Mouse (Mus musculus): Measurements from ENCODE around the gene 1300017J02Rik. TPM values are rescaled to one million over a fixed set of nuclear protein-coding genes. Genes with fewer than 3 reads are reported as not detected.

1300017J02Rik gene
- total and polyA plus RNA-seq, 3 experiments: 0.16 TPM; not detected in 2

DNA sequence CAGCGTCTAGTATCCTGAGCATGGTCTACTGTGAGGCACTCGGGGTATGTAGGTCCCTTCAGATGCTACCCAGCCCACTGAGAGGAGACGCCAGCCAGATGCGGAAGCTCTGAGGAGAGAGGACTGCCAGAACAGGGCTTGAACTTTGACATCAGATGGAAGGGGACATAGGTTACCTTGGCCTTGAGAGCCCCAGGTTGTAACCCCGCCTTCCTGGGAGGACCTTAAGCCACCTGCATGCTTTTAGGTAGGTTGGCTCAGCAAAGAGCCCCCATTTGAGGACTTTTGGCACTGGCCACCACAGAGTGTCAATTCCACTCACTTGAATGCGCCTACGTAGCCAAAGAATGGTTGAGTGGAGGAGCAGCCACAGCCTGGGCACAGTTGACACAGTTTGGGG is 80.2 kb downstream of the 1300017J02Rik start:
- WGBS: 95% methylated on average over 7 of the region's 7 CpGs
- Histone ChIP-seq H3K27ac (no peak overlapping the region), H3K4me3 (no peak overlapping the region), H3K27me3 (ENCODE audit: control insufficient read depth, insufficient read depth, low read length) (no peaks in the 10 kb centered on the region), H3K9ac (ENCODE audit: low read depth, low read length) (no peak overlapping the region), H3K79me2 (replicated peaks; ENCODE audit: control insufficient read depth, insufficient read depth, low read length) (no peaks in the 10 kb centered on the region), H3K4me1 (ENCODE audit: control insufficient read depth, insufficient read depth, low read length) (no peaks in the 10 kb centered on the region), H3K36me3 (ENCODE audit: control insufficient read depth, insufficient read depth, low read length) (no peaks in the 10 kb centered on the region)
- intact Hi-C loops (cut with DNase I): loop anchor here (5.0 kb wide), 1 partner anchor 78 kb away; no protein-coding TSS in a partner anchor
- no peak for TF ChIP-seq POLR2A (IDR thresholded peaks at IDR 0.05; ENCODE audit: insufficient read depth, low read depth, low read length)
- DNase-seq: no peak

DNA sequence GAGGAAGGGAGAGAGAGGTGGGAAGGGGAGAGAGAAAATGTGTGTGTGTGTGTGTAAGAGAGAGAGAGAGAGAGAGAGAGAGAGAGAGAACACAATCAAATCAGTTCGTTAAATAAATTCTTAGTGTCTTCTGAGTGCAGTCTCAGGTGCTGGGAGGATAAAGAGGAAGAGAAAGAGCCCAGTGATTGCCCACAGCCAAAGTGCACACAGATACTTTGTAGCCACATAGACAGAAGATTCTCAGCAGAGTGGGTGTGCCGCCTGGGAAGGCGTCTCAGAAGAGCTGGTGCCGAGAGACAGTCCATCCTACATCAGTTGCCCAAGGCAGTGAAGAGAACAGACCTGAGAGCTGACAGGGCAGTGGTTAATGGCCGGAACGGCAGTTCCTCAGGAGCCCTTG is 90.6 kb downstream of the 1300017J02Rik start:
- Histone ChIP-seq H3K79me2 (replicated peaks; ENCODE audit: control insufficient read depth, insufficient read depth, low read length) (no peaks in the 10 kb centered on the region), H3K36me3 (ENCODE audit: control insufficient read depth, insufficient read depth, low read length) (no peaks in the 10 kb centered on the region), H3K4me3 (no peak overlapping the region), H3K9ac (ENCODE audit: low read depth, low read length) (no peak overlapping the region), H3K4me1 (ENCODE audit: control insufficient read depth, insufficient read depth, low read length) (no peaks in the 10 kb centered on the region), H3K27me3 (ENCODE audit: control insufficient read depth, insufficient read depth, low read length) (no peaks in the 10 kb centered on the region), H3K27ac (no peak overlapping the region)
- intact Hi-C loops (cut with DNase I): no loop called here
- WGBS: 84% methylated on average over 6 of the region's 6 CpGs
- DNase-seq: no peak
- TF ChIP-seq EP300 (IDR thresholded peaks at IDR 0.05; ENCODE audit: insufficient read depth, low read depth, low read length): no peak

DNA sequence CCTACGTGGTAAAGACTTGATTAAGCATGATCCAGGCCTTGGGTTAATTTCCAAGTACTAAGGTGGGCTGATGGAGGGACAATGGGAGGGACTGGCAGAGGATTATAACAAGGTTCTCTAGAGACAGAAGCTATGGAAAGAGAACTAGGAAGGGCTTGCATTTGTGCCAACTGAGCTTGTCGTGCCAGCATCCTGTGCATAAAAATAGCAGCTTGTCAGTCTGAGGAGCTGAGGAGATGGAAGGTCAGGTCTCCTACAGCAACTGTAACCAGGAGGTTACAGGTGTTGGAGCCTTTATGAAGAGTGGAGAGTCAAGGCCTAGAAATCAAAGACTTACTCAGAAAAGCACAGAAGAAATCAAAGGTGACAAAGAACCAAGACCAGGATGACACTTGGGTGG is 91.3 kb downstream of the 1300017J02Rik start:
- H3K27me3 ChIP-seq (ENCODE audit: control insufficient read depth, insufficient read depth, low read length): no peaks in the 10 kb centered on the region
- no peaks in the 10 kb centered on the region for H3K4me1 ChIP-seq (ENCODE audit: control insufficient read depth, insufficient read depth, low read length)
- H3K79me2 ChIP-seq (replicated peaks; ENCODE audit: control insufficient read depth, insufficient read depth, low read length): no peaks in the 10 kb centered on the region
- no peak overlapping the region for H3K9ac ChIP-seq (ENCODE audit: low read depth, low read length)
- no peak for TF ChIP-seq EP300 (IDR thresholded peaks at IDR 0.05; ENCODE audit: insufficient read depth, low read depth, low read length)
- TF ChIP-seq CTCF (IDR thresholded peaks at IDR 0.05): no peak
- TF ChIP-seq POLR2A (IDR thresholded peaks at IDR 0.05; ENCODE audit: insufficient read depth, low read depth, low read length): no peak
- intact Hi-C loops (cut with DNase I): no loop called here
- peak overlapping the region; percentile 33 for H3K27ac ChIP-seq
- WGBS: 29% methylated on average over 2 of the region's 2 CpGs
- peak in 1 of 2 experiments; percentile 46 for DNase-seq
- H3K36me3 ChIP-seq (ENCODE audit: control insufficient read depth, insufficient read depth, low read length): no peaks in the 10 kb centered on the region
- H3K4me3 ChIP-seq: no peak overlapping the region

DNA sequence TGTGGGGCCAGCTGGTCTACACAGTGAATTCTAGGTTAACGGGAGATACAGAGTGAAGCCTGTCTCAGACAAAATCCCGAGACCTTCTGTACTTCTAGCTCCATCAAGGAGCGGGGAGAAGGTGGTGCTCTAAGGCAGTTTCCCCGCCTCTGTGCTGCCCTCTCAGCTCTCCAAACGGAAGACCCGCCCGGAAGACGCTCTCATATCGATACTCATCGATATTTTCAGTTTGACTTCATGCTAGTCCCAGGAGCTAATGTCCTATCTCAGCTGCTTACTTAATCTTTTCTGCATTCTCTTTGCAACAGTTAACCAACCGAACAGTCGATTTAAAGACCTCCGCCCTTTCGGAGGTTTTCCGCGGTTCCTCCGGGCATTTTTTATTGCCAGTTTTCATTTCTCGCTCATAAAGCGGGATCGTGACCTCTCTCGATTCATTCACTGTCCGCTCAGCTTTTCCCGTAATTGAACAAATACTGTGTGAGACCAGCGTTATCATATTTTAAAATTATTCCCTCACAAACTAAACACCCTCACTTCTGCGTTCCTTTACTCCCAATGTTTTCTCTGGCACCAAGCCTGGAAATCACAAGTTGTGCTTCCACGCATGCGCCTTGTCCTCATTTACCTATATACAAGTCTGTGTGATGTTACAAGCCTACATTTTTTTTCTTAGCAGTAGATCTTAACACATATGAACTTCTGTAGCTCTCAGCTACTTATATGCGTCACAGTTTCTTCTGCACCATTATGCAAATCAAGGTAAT is 92.0 kb downstream of the 1300017J02Rik start:
- no peak overlapping the region for H3K27ac ChIP-seq
- H3K9ac ChIP-seq (ENCODE audit: low read depth, low read length): peak overlapping the region; percentile 43
- TF ChIP-seq POLR2A (IDR thresholded peaks at IDR 0.05; ENCODE audit: insufficient read depth, low read depth, low read length) (no peak), CTCF (IDR thresholded peaks at IDR 0.05) (no peak), EP300 (IDR thresholded peaks at IDR 0.05; ENCODE audit: insufficient read depth, low read depth, low read length) (no peak)
- DNase-seq: no peak
- intact Hi-C loops (cut with DNase I): no loop called here
- no peaks in the 10 kb centered on the region for H3K27me3 ChIP-seq (ENCODE audit: control insufficient read depth, insufficient read depth, low read length)
- H3K4me1 ChIP-seq (ENCODE audit: control insufficient read depth, insufficient read depth, low read length): no peaks in the 10 kb centered on the region
- 39% methylated on average over 28 of the region's 28 CpGs for WGBS
- H3K79me2 ChIP-seq (replicated peaks; ENCODE audit: control insufficient read depth, insufficient read depth, low read length): no peaks in the 10 kb centered on the region
- peak overlapping the region; percentile 38 for H3K4me3 ChIP-seq
- H3K36me3 ChIP-seq (ENCODE audit: control insufficient read depth, insufficient read depth, low read length): no peaks in the 10 kb centered on the region

DNA sequence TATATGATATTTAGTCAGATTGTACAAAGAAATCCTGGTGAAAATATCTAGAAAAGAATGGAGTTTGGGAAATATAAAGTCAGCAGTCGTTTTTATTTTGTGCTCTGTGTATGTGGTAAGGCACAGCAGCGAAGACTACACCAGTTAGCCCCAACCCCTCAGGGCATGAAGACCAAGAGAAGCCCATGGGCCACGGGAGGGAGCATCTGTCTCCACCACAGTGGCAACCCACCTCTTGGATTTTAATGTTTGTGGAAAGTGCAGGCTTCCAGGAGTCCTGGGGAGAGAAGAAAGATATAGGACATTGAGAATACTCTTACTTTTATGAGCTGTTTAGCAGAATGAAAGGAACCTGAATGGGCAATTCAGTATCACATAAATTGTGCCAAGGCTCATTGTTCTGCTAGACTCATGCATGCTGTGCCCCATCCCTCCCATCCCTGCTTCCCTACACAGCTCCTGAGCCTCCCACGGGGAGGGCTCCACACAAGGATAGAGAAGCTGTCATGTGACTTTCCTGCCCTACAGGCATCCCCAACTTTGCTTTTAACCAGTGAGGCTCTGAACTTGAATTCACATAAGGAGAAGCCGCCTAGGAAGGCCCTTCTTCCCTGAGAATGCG is 96.0 kb downstream of the 1300017J02Rik start:
- Histone ChIP-seq H3K4me1 (ENCODE audit: control insufficient read depth, insufficient read depth, low read length) (no peaks in the 10 kb centered on the region), H3K36me3 (ENCODE audit: control insufficient read depth, insufficient read depth, low read length) (no peaks in the 10 kb centered on the region), H3K27me3 (ENCODE audit: control insufficient read depth, insufficient read depth, low read length) (no peaks in the 10 kb centered on the region), H3K4me3 (no peak overlapping the region), H3K79me2 (replicated peaks; ENCODE audit: control insufficient read depth, insufficient read depth, low read length) (no peaks in the 10 kb centered on the region), H3K9ac (ENCODE audit: low read depth, low read length) (no peak overlapping the region), H3K27ac (no peak overlapping the region)
- DNase-seq: no peak
- TF ChIP-seq POLR2A (IDR thresholded peaks at IDR 0.05; ENCODE audit: insufficient read depth, low read depth, low read length): no peak
- TF ChIP-seq CTCF (IDR thresholded peaks at IDR 0.05): no peak
- TF ChIP-seq EP300 (IDR thresholded peaks at IDR 0.05; ENCODE audit: insufficient read depth, low read depth, low read length): no peak
- intact Hi-C loops (cut with DNase I): loop anchor here (5.0 to 10.0 kb wide), 3 partner anchors 153 to 796 kb away; partner anchors contain the start of genes Amotl2 and Nphp3
- WGBS: 68% methylated on average over 6 of the region's 6 CpGs

DNA sequence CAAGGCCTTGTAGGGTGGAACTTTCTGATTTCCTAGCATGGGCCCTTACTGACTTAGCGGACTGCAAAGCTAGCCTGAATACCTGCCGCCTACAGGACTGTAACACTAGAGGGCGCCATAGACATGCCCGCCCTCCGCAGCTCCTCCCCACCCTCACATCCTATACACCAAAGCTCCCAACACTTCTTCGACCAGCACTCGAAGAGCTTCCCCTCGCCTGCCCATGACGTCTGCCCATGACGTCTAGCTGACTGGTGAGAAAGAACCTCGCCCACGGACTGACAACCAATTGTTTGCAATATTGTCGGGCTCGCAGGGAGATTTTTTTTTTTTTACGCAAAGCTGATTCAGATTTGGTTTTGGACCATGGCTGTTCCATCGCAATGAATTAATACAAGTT is 97.0 kb downstream of the 1300017J02Rik start:
- H3K4me3 ChIP-seq: no peak overlapping the region
- H3K9ac ChIP-seq (ENCODE audit: low read depth, low read length): no peak overlapping the region
- WGBS: 5% methylated on average over 16 of the region's 16 CpGs
- DNase-seq: peak; percentile 75 to 80
- H3K79me2 ChIP-seq (replicated peaks; ENCODE audit: control insufficient read depth, insufficient read depth, low read length): no peaks in the 10 kb centered on the region
- intact Hi-C loops (cut with DNase I): loop anchor here (1.0 to 10.0 kb wide), 4 partner anchors 95 to 797 kb away; partner anchors contain the start of genes Amotl2 and Nphp3
- no peak overlapping the region for H3K27ac ChIP-seq
- H3K36me3 ChIP-seq (ENCODE audit: control insufficient read depth, insufficient read depth, low read length): no peaks in the 10 kb centered on the region
- peak; percentile 100 for TF ChIP-seq CTCF (IDR thresholded peaks at IDR 0.05)
- peak; percentile 77 for TF ChIP-seq EP300 (IDR thresholded peaks at IDR 0.05; ENCODE audit: insufficient read depth, low read depth, low read length)
- no peak for TF ChIP-seq POLR2A (IDR thresholded peaks at IDR 0.05; ENCODE audit: insufficient read depth, low read depth, low read length)
- H3K27me3 ChIP-seq (ENCODE audit: control insufficient read depth, insufficient read depth, low read length): no peaks in the 10 kb centered on the region
- no peaks in the 10 kb centered on the region for H3K4me1 ChIP-seq (ENCODE audit: control insufficient read depth, insufficient read depth, low read length)
